Mouse (Mus musculus): ENCODE data around the gene Rap1gap2. TPM values are rescaled to one million over a fixed set of nuclear protein-coding genes. Genes with fewer than 3 reads are reported as not detected.
A peak's percentile ranks its signal among the peaks of the same experiment; 100 is the strongest.

Gene Rap1gap2
- total and polyA plus RNA-seq, 3 experiments = 5.8 to 10.1 TPM; not detected in 1

DNA sequence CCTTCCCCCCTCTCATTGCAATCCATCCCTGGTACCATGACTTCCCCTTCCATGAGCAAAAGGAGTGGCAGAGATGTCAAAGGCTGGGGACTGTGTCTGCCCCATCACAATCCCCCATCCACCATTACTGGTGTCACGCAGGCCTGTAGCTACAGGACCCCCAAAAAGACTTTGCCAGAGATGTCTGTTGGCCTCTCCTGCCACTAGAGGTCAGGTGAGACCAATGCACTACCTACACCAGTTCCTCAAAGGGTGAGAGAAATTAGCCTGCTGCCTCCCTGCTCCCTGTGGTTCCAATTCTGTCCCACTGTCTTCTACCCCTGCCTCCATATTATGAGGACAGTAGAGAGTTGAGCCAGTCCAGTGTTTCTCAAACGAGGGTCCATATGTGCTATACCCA is 208.6 kb downstream of the Rap1gap2 start:
- Histone ChIP-seq H3K36me3 (ENCODE audit: control insufficient read depth in 1 of 2, insufficient read depth in 2 of 2, low read length in 2 of 2) (no peaks in the 10 kb centered on the region; a peak in 1 of 4 replicates), H3K27ac (ENCODE audit: control insufficient read depth, low read depth, low read length) (no peak overlapping the region), H3K9ac (ENCODE audit: control insufficient read depth, low read depth, low read length, poor library complexity, severe bottlenecking) (no peak overlapping the region), H3K79me2 (ENCODE audit: control insufficient read depth, insufficient read depth, low read length, poor library complexity) (no peaks in the 10 kb centered on the region), H3K4me1 (ENCODE audit: control insufficient read depth in 1 of 2, insufficient read depth in 2 of 2, low read length in 2 of 2) (peaks cover 0 to 2% of the 10 kb centered on the region in 2 experiments; a peak in 2 of 4 replicates), H3K4me3 (ENCODE audit: control insufficient read depth in 1 of 2, insufficient read depth in 1 of 2, low read depth in 2 of 2, low read length in 2 of 2) (no peak overlapping the region), H3K9me3 (replicated peaks; ENCODE audit: insufficient read depth, low read length) (no peaks in the 10 kb centered on the region), H3K27me3 (ENCODE audit: control insufficient read depth in 1 of 2, insufficient read depth in 2 of 2, low read length in 2 of 2) (no peaks in the 10 kb centered on the region)
- TF ChIP-seq RAD21 (IDR thresholded peaks at IDR 0.05; ENCODE audit: low read depth, low read length) = peak; percentile 71
- no peak for TF ChIP-seq MAX (IDR thresholded peaks at IDR 0.05; ENCODE audit: low read length)
- TF ChIP-seq CHD1 (IDR thresholded peaks at IDR 0.05; ENCODE audit: low read depth, low read length) = no peak
- no peak for TF ChIP-seq GABPA (IDR thresholded peaks at IDR 0.05; ENCODE audit: low read depth, low read length)
- TF ChIP-seq CTCF (IDR thresholded peaks at IDR 0.05 in 2 of 3, conservative IDR thresholded peaks at IDR 0.05 in 1 of 3; ENCODE audit: control insufficient read depth in 1 of 3, insufficient read depth in 1 of 3, low read depth in 2 of 3, low read length in 3 of 3, poor library complexity in 1 of 3, severe bottlenecking in 1 of 3) = peak; percentile 34 to 70 (median 52); a peak in 5 of 6 replicates
- no peak for TF ChIP-seq POLR2A (IDR thresholded peaks at IDR 0.05; ENCODE audit: control insufficient read depth in 1 of 2, insufficient read depth in 1 of 2, low read depth in 1 of 2, low read length in 2 of 2, poor library complexity in 1 of 2)
- peak; percentile 74 for TF ChIP-seq SMC3 (IDR thresholded peaks at IDR 0.05; ENCODE audit: low read depth, low read length)
- TF ChIP-seq ZC3H11A (IDR thresholded peaks at IDR 0.05; ENCODE audit: low read depth, low read length) = peak; percentile 57
- peak; percentile 41 for DNase-seq (ENCODE audit: low read depth, low spot score)

DNA sequence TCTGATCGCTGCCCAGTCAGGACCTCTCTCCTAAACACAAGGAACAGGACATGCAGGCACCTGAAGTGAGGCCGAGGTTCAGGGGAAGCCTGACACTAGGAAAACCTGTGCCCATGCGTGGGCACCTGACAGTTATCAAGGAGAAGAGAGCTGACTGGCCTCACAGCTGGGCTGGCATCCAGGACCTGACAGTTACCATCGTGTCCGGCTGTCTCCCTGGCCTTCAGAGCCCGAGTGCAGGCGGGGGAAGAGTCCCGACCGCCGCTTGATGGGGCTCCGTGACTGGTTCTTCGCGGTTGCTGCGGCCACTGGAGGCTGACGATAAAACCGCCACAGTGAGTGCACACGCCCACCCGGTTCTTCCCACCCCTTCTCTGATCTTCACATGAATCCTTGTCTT is 215.1 kb downstream of the Rap1gap2 start:
- Histone ChIP-seq H3K36me3 (ENCODE audit: control insufficient read depth in 1 of 2, insufficient read depth in 2 of 2, low read length in 2 of 2) (no peaks in the 10 kb centered on the region; a peak in 1 of 4 replicates), H3K9me3 (replicated peaks; ENCODE audit: insufficient read depth, low read length) (no peaks in the 10 kb centered on the region), H3K27ac (ENCODE audit: control insufficient read depth, low read depth, low read length) (no peak overlapping the region), H3K4me3 (ENCODE audit: control insufficient read depth in 1 of 2, insufficient read depth in 1 of 2, low read depth in 2 of 2, low read length in 2 of 2) (no peak overlapping the region), H3K79me2 (ENCODE audit: control insufficient read depth, insufficient read depth, low read length, poor library complexity) (no peaks in the 10 kb centered on the region), H3K4me1 (ENCODE audit: control insufficient read depth in 1 of 2, insufficient read depth in 2 of 2, low read length in 2 of 2) (no peaks in the 10 kb centered on the region; a peak in 1 of 4 replicates), H3K9ac (ENCODE audit: control insufficient read depth, low read depth, low read length, poor library complexity, severe bottlenecking) (no peak overlapping the region), H3K27me3 (ENCODE audit: control insufficient read depth in 1 of 2, insufficient read depth in 2 of 2, low read length in 2 of 2) (no peaks in the 10 kb centered on the region)
- DNase-seq (ENCODE audit: low read depth, low spot score) = no peak
- TF ChIP-seq SMC3 (IDR thresholded peaks at IDR 0.05; ENCODE audit: low read depth, low read length) (no peak), USF2 (IDR thresholded peaks at IDR 0.05; ENCODE audit: borderline replicate concordance in 1 of 2, insufficient read depth in 1 of 2, low read depth in 1 of 2, low read length in 2 of 2) (no peak), SIN3A (IDR thresholded peaks at IDR 0.05; ENCODE audit: low read length) (no peak), GABPA (IDR thresholded peaks at IDR 0.05; ENCODE audit: low read depth, low read length) (no peak), E2F4 (IDR thresholded peaks at IDR 0.05; ENCODE audit: borderline replicate concordance, low read depth, low read length) (no peak), POLR2A (IDR thresholded peaks at IDR 0.05; ENCODE audit: control insufficient read depth in 1 of 2, insufficient read depth in 1 of 2, low read depth in 1 of 2, low read length in 2 of 2, poor library complexity in 1 of 2) (no peak)

DNA sequence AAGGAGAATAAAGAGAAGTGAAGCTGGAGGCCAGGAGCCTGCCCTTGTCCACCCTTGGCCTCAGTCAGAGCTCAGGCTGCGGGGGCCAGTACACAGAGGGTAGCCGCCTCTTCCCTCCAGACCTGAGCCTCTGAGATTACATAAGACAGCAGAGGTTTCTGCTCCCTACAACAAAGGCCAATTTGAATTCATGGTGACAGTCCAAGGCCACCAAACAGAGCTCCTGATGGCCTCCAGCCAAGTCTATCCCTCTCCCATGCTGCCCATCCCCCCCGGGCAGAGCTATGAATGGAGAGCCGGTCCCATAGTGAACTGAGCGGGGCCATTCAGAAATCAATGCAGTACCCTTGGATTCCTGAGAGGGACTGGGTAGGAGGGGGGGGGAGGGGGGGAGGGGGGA is 217.2 kb downstream of the Rap1gap2 start:
- H3K4me3 ChIP-seq (ENCODE audit: control insufficient read depth in 1 of 2, insufficient read depth in 1 of 2, low read depth in 2 of 2, low read length in 2 of 2) = no peak overlapping the region
- H3K4me1 ChIP-seq (ENCODE audit: control insufficient read depth in 1 of 2, insufficient read depth in 2 of 2, low read length in 2 of 2) = no peaks in the 10 kb centered on the region; a peak in 1 of 4 replicates
- TF ChIP-seq GATA1 (IDR thresholded peaks at IDR 0.05; ENCODE audit: low read depth, low read length) = no peak
- no peak for TF ChIP-seq TAL1 (IDR thresholded peaks at IDR 0.05; ENCODE audit: low read length)
- TF ChIP-seq ZKSCAN1 (IDR thresholded peaks at IDR 0.05; ENCODE audit: low read depth, low read length) = no peak
- TF ChIP-seq ZMIZ1 (IDR thresholded peaks at IDR 0.05; ENCODE audit: low read depth, low read length) = no peak
- no peak for TF ChIP-seq E2F4 (IDR thresholded peaks at IDR 0.05; ENCODE audit: borderline replicate concordance, low read depth, low read length)
- no peak for TF ChIP-seq BHLHE40 (IDR thresholded peaks at IDR 0.05; ENCODE audit: borderline replicate concordance, low read depth, low read length)
- no peak for TF ChIP-seq ETS1 (IDR thresholded peaks at IDR 0.05; ENCODE audit: low read depth, low read length)
- TF ChIP-seq RAD21 (IDR thresholded peaks at IDR 0.05; ENCODE audit: low read depth, low read length) = no peak
- TF ChIP-seq NELFE (IDR thresholded peaks at IDR 0.05; ENCODE audit: low read depth, low read length) = no peak
- TF ChIP-seq MAZ (IDR thresholded peaks at IDR 0.05; ENCODE audit: low read depth, low read length) = no peak
- no peak for TF ChIP-seq TBP (IDR thresholded peaks at IDR 0.05; ENCODE audit: low read depth, low read length)
- TF ChIP-seq ZC3H11A (IDR thresholded peaks at IDR 0.05; ENCODE audit: low read depth, low read length) = no peak
- TF ChIP-seq GABPA (IDR thresholded peaks at IDR 0.05; ENCODE audit: low read depth, low read length) = no peak
- no peak for TF ChIP-seq USF2 (IDR thresholded peaks at IDR 0.05; ENCODE audit: borderline replicate concordance in 1 of 2, insufficient read depth in 1 of 2, low read depth in 1 of 2, low read length in 2 of 2)
- H3K27me3 ChIP-seq (ENCODE audit: control insufficient read depth in 1 of 2, insufficient read depth in 2 of 2, low read length in 2 of 2) = no peaks in the 10 kb centered on the region
- H3K27ac ChIP-seq (ENCODE audit: control insufficient read depth, low read depth, low read length) = no peak overlapping the region
- H3K79me2 ChIP-seq (ENCODE audit: control insufficient read depth, insufficient read depth, low read length, poor library complexity) = no peaks in the 10 kb centered on the region
- no peaks in the 10 kb centered on the region; a peak in 1 of 4 replicates for H3K36me3 ChIP-seq (ENCODE audit: control insufficient read depth in 1 of 2, insufficient read depth in 2 of 2, low read length in 2 of 2)
- no peak overlapping the region for H3K9ac ChIP-seq (ENCODE audit: control insufficient read depth, low read depth, low read length, poor library complexity, severe bottlenecking)
- no peak for DNase-seq (ENCODE audit: low read depth, low spot score)
- no peaks in the 10 kb centered on the region for H3K9me3 ChIP-seq (replicated peaks; ENCODE audit: insufficient read depth, low read length)
